17 mouse cellular contexts compared by ENCODE assay signal in the genomic region with DNA sequence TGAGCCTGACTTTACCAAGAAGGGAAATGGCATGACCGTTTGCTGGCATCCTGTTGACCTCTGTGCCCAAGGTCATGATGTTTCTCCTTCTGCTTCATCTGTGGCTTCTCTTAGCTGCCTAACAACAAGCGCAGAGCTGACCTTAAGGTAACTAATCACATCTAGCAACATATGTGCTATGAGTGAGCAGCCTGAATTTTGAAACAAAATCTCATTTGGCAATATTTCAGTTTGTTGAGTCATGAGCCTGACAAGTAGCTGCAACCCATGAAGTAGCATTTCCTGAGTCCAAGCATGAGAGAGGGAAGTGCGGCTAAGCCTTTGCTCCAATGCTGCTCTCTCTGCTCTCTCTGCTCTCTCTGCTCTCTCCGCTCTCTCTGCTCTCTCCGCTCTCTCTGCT. TPM values are rescaled to one million over a fixed set of nuclear protein-coding genes. Genes with fewer than 3 reads are reported as not detected.
DNase-seq lines count a peak whose midpoint lies in the region; ATAC-seq and TF ChIP-seq lines count a peak whose summit lies in the region.
"Had no signal": no experiment of that assay in that cellular context is flagged by ENCODE, and none has a peak within 500 bp of the region (broad histone marks: within the 10 kb centered on the region; RNA-seq: fewer than 3 reads in every experiment).

No protein-coding gene starts in this region.

- WGBS in midbrain, embryonic 16.5 days: 94% methylated on average over 5 of the region's 5 CpGs
- WGBS in intestine, embryonic 15.5 days: 84% methylated on average over 5 of the region's 5 CpGs

- no peak for ATAC-seq in midbrain, embryonic 16.5 days
- no peak for ATAC-seq in intestine, embryonic 15.5 days
- ATAC-seq: hindbrain, embryonic 16.5 days had no signal

- no peak for TF ChIP-seq CTCF in bone marrow macrophage, adult 2 months (IDR thresholded peaks at IDR 0.05; ENCODE audit: low read depth, low read length)

- no peak overlapping the region for H3K9ac ChIP-seq in midbrain, embryonic 16.5 days (ENCODE audit: low read depth, low read length)
- no peak overlapping the region for H3K9ac ChIP-seq in intestine, embryonic 15.5 days
- H3K9ac ChIP-seq: heart, embryonic 13.5 days; neural tube, embryonic 15.5 days had no signal

- H3K36me3 ChIP-seq in megakaryocyte, embryonic 14.5 days (replicated peaks; ENCODE audit: low read length): no peaks in the 10 kb centered on the region
- H3K36me3 ChIP-seq in midbrain, embryonic 16.5 days (ENCODE audit: control insufficient read depth, insufficient read depth, low read length): no peaks in the 10 kb centered on the region
- H3K36me3 ChIP-seq in intestine, embryonic 15.5 days: no peaks in the 10 kb centered on the region
- H3K36me3 ChIP-seq: heart, embryonic 13.5 days; neural tube, embryonic 15.5 days had no signal

- H3K27ac ChIP-seq in bone marrow macrophage, adult 2 months (ENCODE audit: insufficient read depth, low read depth, low read length): peak overlapping the region; percentile 62
- H3K27ac ChIP-seq in midbrain, embryonic 16.5 days (ENCODE audit: low read length): no peak overlapping the region
- H3K27ac ChIP-seq in intestine, embryonic 15.5 days: no peak overlapping the region
- H3K27ac ChIP-seq: heart, embryonic 13.5 days; kidney, postnatal 0 days; left cerebral cortex, adult 2 months; neural tube, embryonic 15.5 days had no signal

- H3K4me1 ChIP-seq in bone marrow macrophage, adult 2 months (ENCODE audit: control insufficient read depth, insufficient read depth, low read length): peaks cover 19% of the 10 kb centered on the region
- H3K4me1 ChIP-seq in megakaryocyte, embryonic 14.5 days: peaks cover 76% of the 10 kb centered on the region
- H3K4me1 ChIP-seq in midbrain, embryonic 16.5 days (ENCODE audit: control insufficient read depth, insufficient read depth, low read length): no peaks in the 10 kb centered on the region
- H3K4me1 ChIP-seq in intestine, embryonic 15.5 days (replicated peaks): no peaks in the 10 kb centered on the region
- H3K4me1 ChIP-seq: neural tube, embryonic 15.5 days had no signal

- H3K4me2 ChIP-seq in midbrain, embryonic 16.5 days (ENCODE audit: low read length): no peak overlapping the region
- no peak overlapping the region for H3K4me2 ChIP-seq in intestine, embryonic 15.5 days (replicated peaks)
- H3K4me2 ChIP-seq: heart, embryonic 13.5 days; midbrain, embryonic 11.5 days; neural tube, embryonic 15.5 days had no signal

- H3K27me3 ChIP-seq in megakaryocyte, embryonic 14.5 days (replicated peaks): no peaks in the 10 kb centered on the region
- H3K27me3 ChIP-seq in midbrain, embryonic 16.5 days (ENCODE audit: control insufficient read depth, insufficient read depth, low read depth, low read length): no peaks in the 10 kb centered on the region
- no peaks in the 10 kb centered on the region for H3K27me3 ChIP-seq in intestine, embryonic 15.5 days (replicated peaks)
- H3K27me3 ChIP-seq: heart, embryonic 13.5 days; neural tube, embryonic 15.5 days had no signal

- peak; percentile 4 for DNase-seq in layer of hippocampus, adult 9-11 months
- DNase-seq in layer of hippocampus, adult 9-10 months (ENCODE audit: low spot score): no peak
- peak; percentile 9 for DNase-seq in A20 (ENCODE audit: low read depth, low spot score)
- DNase-seq in gastrocnemius, postnatal 25 days: no peak
- DNase-seq: thymus, postnatal 25 days had no signal

- no peak for TF ChIP-seq POLR2A in bone marrow macrophage, adult 2 months (IDR thresholded peaks at IDR 0.05; ENCODE audit: borderline replicate concordance, low read depth, low read length)

- no peak overlapping the region for H3K4me3 ChIP-seq in bone marrow macrophage, adult 2 months (ENCODE audit: insufficient read depth, low read length)
- peak overlapping the region; percentile 76 for H3K4me3 ChIP-seq in megakaryocyte, embryonic 14.5 days (replicated peaks)
- H3K4me3 ChIP-seq in midbrain, embryonic 16.5 days (ENCODE audit: low read depth, low read length): no peak overlapping the region
- no peak overlapping the region for H3K4me3 ChIP-seq in intestine, embryonic 15.5 days (replicated peaks)
- H3K4me3 ChIP-seq: heart, embryonic 13.5 days; left cerebral cortex, adult 2 months; neural tube, embryonic 15.5 days had no signal

- H3K9me3 ChIP-seq in megakaryocyte, embryonic 14.5 days: no peaks in the 10 kb centered on the region
- no peaks in the 10 kb centered on the region for H3K9me3 ChIP-seq in midbrain, embryonic 16.5 days (replicated peaks; ENCODE audit: control insufficient read depth, low read length, poor library complexity, severe bottlenecking)
- no peaks in the 10 kb centered on the region for H3K9me3 ChIP-seq in intestine, embryonic 15.5 days
- H3K9me3 ChIP-seq: heart, embryonic 13.5 days; neural tube, embryonic 15.5 days had no signal

RNA-seq across cellular contexts. Expression of a gene that starts 9.4 kb away (rescaled TPM):
- polyA plus RNA-seq in bone marrow macrophage, adult 2 months (2012; ENCODE audit: insufficient read depth, insufficient read length, missing spikeins): 0.59 and 1.4 TPM in 2 replicates
- 0.48 and 1.9 TPM in 2 replicates for polyA plus RNA-seq in megakaryocyte, embryonic 14.5 days (2012; ENCODE audit: insufficient read depth, low replicate concordance)
- polyA plus RNA-seq in midbrain, embryonic 16.5 days (2015; fragmentation: Nextera tagmentation; extraction: Ambion mirVana): 0.15 TPM in 1 of 2 replicates, not detected in the other
- under 1 TPM in 1 of 2 experiments, not detected in 1; 0.24 TPM for total RNA-seq in gastrocnemius, postnatal 25 days (2021)
- polyA plus RNA-seq in intestine, embryonic 15.5 days (2015; fragmentation: Nextera tagmentation; extraction: Ambion mirVana): 0.39 and 0.68 TPM in 2 replicates
- total RNA-seq: gastrocnemius, adult 8-10 months had no signal
- polyA plus RNA-seq: forebrain, embryonic 11.5 days; midbrain, embryonic 11.5 days had no signal

RNA-seq across cellular contexts. Expression of a gene that starts 22.0 kb away (rescaled TPM):
- polyA plus RNA-seq in bone marrow macrophage, adult 2 months (2012; ENCODE audit: insufficient read depth, insufficient read length, missing spikeins): 7.4 and 7.7 TPM in 2 replicates
- 28.2 and 32.2 TPM in 2 replicates for polyA plus RNA-seq in megakaryocyte, embryonic 14.5 days (2012; ENCODE audit: insufficient read depth, low replicate concordance)
- polyA plus RNA-seq in midbrain, embryonic 16.5 days (2015; fragmentation: Nextera tagmentation; extraction: Ambion mirVana): 0.11 TPM in 1 of 2 replicates, not detected in the other
- total RNA-seq in gastrocnemius, postnatal 25 days (2021): not detected
- 0.20 TPM in 1 of 2 replicates, not detected in the other for polyA plus RNA-seq in intestine, embryonic 15.5 days (2015; fragmentation: Nextera tagmentation; extraction: Ambion mirVana)
- total RNA-seq: gastrocnemius, adult 8-10 months; left cerebral cortex, adult 2 months had no signal
- polyA plus RNA-seq: forebrain, embryonic 11.5 days; heart, embryonic 13.5 days; hindbrain, embryonic 16.5 days; kidney, postnatal 0 days; midbrain, embryonic 11.5 days; neural tube, embryonic 15.5 days had no signal

RNA-seq across cellular contexts. Expression of a gene that starts 49.2 kb away (rescaled TPM):
- polyA plus RNA-seq in bone marrow macrophage, adult 2 months (2012; ENCODE audit: insufficient read depth, insufficient read length, missing spikeins): 8.1 and 9.0 TPM in 2 replicates
- 8.5 and 10.8 TPM in 2 replicates for polyA plus RNA-seq in megakaryocyte, embryonic 14.5 days (2012; ENCODE audit: insufficient read depth, low replicate concordance)
- polyA plus RNA-seq in midbrain, embryonic 16.5 days (2015; fragmentation: Nextera tagmentation; extraction: Ambion mirVana): 59.8 and 62.4 TPM in 2 replicates
- total RNA-seq in gastrocnemius, postnatal 25 days (2021): 1 to 10 TPM; 6.5 to 8.8 TPM
- polyA plus RNA-seq in intestine, embryonic 15.5 days (2015; fragmentation: Nextera tagmentation; extraction: Ambion mirVana): 37.1 and 46.2 TPM in 2 replicates

Comparison
In these comparisons a context has a peak if more than half of its experiments do, and no peak if none do; other contexts are left out.
1. DNase-seq: peak in layer of hippocampus, adult 9-11 months (single experiment) and A20 (single experiment); none in layer of hippocampus, adult 9-10 months (single experiment) and gastrocnemius, postnatal 25 days (single experiment).